Mouse (Mus musculus) left cerebral cortex, adult 2 months (tissue): Measurements from ENCODE around the gene Cacna1h. TPM values are rescaled to one million over a fixed set of nuclear protein-coding genes. Genes with fewer than 3 reads are reported as not detected.

Experiments
- DNase-seq, 2 experiments: peaks; one replicate each; pipeline ENCODE4 v3.0.0; 2021 to 2022; ENCODE audit warnings: low spot score in 2 of 2, mixed read lengths in 1 of 2; ENCODE audit errors: extremely low spot score in 1 of 2
- H3K27ac ChIP-seq: fragments of 200-600 bp; 2 replicates; pipeline ENCODE4 v1.8.1; 2022
- H3K4me3 ChIP-seq: fragments of 200-600 bp; 2 replicates; pipeline ENCODE4 v1.8.1; 2022
- CTCF ChIP-seq: fragments of 200-600 bp; IDR thresholded peaks from 2 replicates; pipeline ENCODE4 v1.8.1; 2022; ENCODE audit warnings: antibody characterized with exemption, mild to moderate bottlenecking, moderate library complexity
- intact Hi-C: fragments of 180-260 bp; cut with DNase I; formaldehyde crosslinking; loops from one replicate; pipeline ENCODE4 v1.15.1; 2025
- total RNA-seq, 2 experiments: library from RNA; stranded (reverse); gene quantifications; 2 replicates each; pipeline ENCODE4 v1.2.3; 2021

Cacna1h gene
- total RNA-seq, 2 experiments from 2014 or later: 45.2 to 48.0 TPM

- Histone ChIP-seq H3K4me3 (no peak overlapping the region), H3K27ac (no peak overlapping the region)
- TF ChIP-seq CTCF: no peak
- intact Hi-C loops: no loop called here
- no peak for DNase-seq
Observed at GRCm38 (mm10) chr17:25415421-25415913, 18.1 kb downstream of the Cacna1h start.

DNA sequence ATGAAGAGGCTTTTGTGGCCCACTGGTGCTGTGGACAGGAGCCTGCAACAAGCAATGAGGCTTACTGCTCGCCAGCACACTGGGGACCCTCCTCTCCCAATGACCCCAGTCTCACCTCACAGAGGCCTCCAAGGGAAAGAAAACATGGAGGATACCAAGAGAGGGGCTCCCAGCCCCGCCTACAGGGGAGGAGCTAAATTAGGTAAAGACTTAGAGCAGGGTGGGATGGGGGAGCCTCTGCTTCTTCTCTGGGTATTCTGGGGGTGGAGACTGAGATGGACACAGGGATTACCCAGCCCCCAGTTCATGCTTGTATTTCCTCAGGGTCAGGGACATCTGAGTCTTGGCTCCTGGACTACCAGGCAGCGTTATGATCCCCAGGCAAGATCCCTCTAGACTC, 18.7 kb downstream of the Cacna1h start:
- Histone ChIP-seq H3K4me3 (no peak overlapping the region), H3K27ac (no peak overlapping the region)
- no peak for DNase-seq
- intact Hi-C loops: no loop called here
- no peak for TF ChIP-seq CTCF

GRCm38 (mm10) chr17:25414209-25414608, 19.4 kb downstream of the Cacna1h start:
- no peak for TF ChIP-seq CTCF
- H3K4me3 ChIP-seq: no peak overlapping the region
- intact Hi-C loops: no loop called here
- H3K27ac ChIP-seq: no peak overlapping the region
- DNase-seq: no peak

GRCm38 (mm10) chr17:25411251-25411650, 22.3 kb downstream of the Cacna1h start:
- H3K27ac ChIP-seq: 0 out of 2 replicates have a peak overlapping the region, but pooled peaks have one; percentile 33
- intact Hi-C loops: loop anchor here (2.0 kb wide), 1 partner anchor 22 kb away; the partner anchor contains the start of gene Cacna1h
- peak; percentile 37 to 61 for DNase-seq
- no peak for TF ChIP-seq CTCF
- H3K4me3 ChIP-seq: no peak overlapping the region

DNA sequence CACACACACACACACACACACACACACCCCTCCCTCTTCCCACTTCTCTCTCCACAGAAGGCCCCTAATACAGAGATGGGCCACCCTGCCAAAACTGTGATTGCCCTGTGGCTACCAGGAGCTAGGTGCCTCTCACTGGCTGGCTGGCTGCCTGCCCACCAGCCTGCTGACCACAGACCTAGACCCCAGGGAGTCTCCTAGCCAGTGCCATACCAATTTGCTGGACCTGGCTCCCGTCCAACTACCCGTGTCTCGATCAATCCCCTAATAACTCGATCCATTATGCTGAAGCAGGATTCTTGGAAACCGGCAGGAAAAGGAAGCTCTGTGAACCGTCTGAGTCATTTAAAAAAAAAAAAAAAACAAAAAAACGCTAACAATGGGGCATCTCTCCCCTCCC, 22.8 kb downstream of the Cacna1h start:
- TF ChIP-seq CTCF: no peak
- intact Hi-C loops: loop anchor here (2.0 kb wide), 1 partner anchor 22 kb away; the partner anchor contains the start of gene Cacna1h
- H3K4me3 ChIP-seq: no peak overlapping the region
- no peak for DNase-seq
- peak overlapping the region; percentile 59; the same call in 1 of the 2 replicates for H3K27ac ChIP-seq

- no peak for TF ChIP-seq CTCF
- no peak for DNase-seq
- intact Hi-C loops: loop anchor here (2.0 kb wide), 1 partner anchor 23 kb away; the partner anchor contains the start of gene Cacna1h
- no peak overlapping the region for H3K4me3 ChIP-seq
- H3K27ac ChIP-seq: no peak overlapping the region
Observed at GRCm38 (mm10) chr17:25410180-25410579, 23.4 kb downstream of the Cacna1h start.

GRCm38 (mm10) chr17:25409621-25410020, 24.0 kb downstream of the Cacna1h start:
- no peak overlapping the region for H3K4me3 ChIP-seq
- intact Hi-C loops: loop anchor here (2.0 kb wide), 1 partner anchor 23 kb away; the partner anchor contains the start of gene Cacna1h
- no peak for TF ChIP-seq CTCF
- no peak for DNase-seq
- H3K27ac ChIP-seq: no peak overlapping the region

DNA sequence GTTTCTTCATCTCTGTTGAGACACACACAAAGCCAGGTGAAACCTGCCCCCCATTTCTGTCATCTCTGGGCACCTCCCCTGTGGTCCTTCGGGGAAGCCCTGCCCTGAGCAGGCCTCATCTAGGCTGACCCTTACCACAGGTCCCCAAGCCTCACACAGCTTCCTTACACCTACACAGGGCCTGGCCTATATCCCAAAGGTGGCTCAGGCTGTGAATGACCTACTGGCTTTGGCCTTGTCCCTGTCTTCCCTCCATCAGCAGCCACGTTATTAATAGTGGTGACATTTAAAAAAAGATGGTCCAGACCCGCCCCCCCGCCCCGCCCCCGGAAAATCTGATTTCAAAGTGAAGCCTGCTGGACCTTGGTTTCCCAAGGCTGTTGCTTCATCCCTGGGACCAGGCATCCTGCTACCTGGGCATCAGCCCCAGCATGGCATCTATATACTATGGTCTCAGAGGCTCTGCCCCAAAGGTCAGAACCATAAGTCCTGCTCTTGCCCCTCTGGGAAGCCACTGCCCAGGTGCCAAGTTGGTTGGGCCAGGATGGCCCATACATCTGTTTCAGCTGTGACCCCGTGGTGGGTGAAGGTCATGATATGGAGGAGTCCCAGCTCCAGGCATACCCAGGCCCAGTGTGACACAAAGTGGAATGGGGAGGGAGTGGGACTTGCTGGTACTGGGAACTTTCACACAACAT, 25.1 kb downstream of the Cacna1h start:
- TF ChIP-seq CTCF: no peak
- H3K4me3 ChIP-seq: no peak overlapping the region
- intact Hi-C loops: no loop called here
- no peak overlapping the region for H3K27ac ChIP-seq
- no peak for DNase-seq

- no peak overlapping the region for H3K4me3 ChIP-seq
- DNase-seq: no peak
- no peak for TF ChIP-seq CTCF
- no peak overlapping the region for H3K27ac ChIP-seq
- intact Hi-C loops: no loop called here
Observed at GRCm38 (mm10) chr17:25407352-25407751, 26.2 kb downstream of the Cacna1h start.

- DNase-seq: peak; percentile 56 to 65
- no peak overlapping the region for H3K4me3 ChIP-seq
- no peak overlapping the region for H3K27ac ChIP-seq
- TF ChIP-seq CTCF: peak; percentile 51
- intact Hi-C loops: no loop called here
Observed at GRCm38 (mm10) chr17:25406011-25406441, 27.6 kb downstream of the Cacna1h start.

DNA sequence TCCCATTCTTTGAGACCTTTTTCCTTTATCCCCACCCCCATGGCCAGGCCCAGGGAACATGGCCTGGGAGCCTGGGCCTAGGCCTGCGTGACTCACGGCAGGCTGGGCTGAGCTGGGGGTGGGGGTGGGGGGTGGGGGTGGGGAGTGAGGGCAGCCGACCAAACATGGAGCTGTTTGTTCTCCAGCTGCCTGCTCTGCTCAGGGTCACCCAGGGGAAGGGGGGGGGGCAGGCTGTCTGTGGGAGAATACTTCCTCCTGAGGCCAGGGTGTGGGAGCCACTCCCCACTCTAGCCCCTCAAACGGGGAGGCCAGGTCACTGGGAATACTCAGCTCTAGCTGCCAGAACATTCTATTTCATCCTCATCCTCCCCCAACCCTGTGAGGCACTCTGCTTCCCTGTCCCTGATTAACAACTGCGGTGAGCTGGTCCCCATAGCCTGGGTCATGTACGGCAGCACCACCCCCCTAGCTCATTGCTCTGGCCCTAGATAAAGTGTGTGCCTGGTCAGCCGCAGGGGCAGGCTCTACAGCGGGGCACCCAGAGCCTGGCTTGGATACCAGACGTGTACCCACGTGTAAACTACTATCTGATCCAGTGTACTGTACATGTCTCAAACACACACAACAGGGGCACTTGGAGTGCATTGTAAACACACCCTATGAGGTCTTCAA, 28.2 kb downstream of the Cacna1h start:
- Histone ChIP-seq H3K27ac (no peak overlapping the region), H3K4me3 (no peak overlapping the region)
- intact Hi-C loops: no loop called here
- DNase-seq: no peak
- no peak for TF ChIP-seq CTCF

DNA sequence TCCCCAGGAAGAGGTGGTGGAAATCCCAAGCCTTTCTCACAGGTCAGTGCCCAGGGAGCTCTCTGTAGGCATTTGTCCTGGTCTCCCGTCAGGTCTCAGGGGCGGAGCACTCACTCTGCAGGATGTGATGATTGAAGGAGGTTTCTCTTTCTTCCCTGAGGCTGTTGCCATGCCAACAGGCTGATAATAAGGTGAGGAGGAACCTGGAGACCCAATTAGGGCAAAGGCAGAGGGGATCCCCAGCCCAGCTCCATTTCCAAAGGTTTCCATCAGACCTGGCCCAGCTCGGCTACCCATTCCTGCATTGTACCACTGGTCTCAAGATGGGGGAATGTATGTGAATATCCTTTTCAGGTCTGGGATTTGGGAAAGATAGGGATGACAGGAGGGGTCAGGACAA, 29.4 kb downstream of the Cacna1h start:
- intact Hi-C loops: no loop called here
- Histone ChIP-seq H3K27ac (no peak overlapping the region), H3K4me3 (no peak overlapping the region)
- no peak for DNase-seq
- TF ChIP-seq CTCF: no peak
